Mouse (Mus musculus) E14TG2a.4 (cell line): Measurements from ENCODE around the gene Olfr1441.

Experiments used
- CTCF ChIP-seq: conservative IDR thresholded peaks from 2 replicates; pipeline ENCODE4 v1.5.1; 2014; ENCODE audit warnings: low read length
- NANOG ChIP-seq: IDR thresholded peaks from 2 replicates; pipeline ENCODE4 v1.6.1; 2014; ENCODE audit warnings: borderline replicate concordance, low read length, mixed read lengths
- POU5F1 ChIP-seq: IDR thresholded peaks from 2 replicates; pipeline ENCODE4 v1.6.1; 2014; ENCODE audit warnings: low read length, borderline replicate concordance

GRCm38 (mm10) chr19:12374465-12375025, 42.7 kb upstream of the Olfr1441 start:
- TF ChIP-seq CTCF (no peak), POU5F1 (no peak), NANOG (no peak)
